Mouse (Mus musculus): Measurements from ENCODE around the gene Fam13c. TPM values are rescaled to one million over a fixed set of nuclear protein-coding genes. Genes with fewer than 3 reads are reported as not detected.
A peak's percentile ranks its signal among the peaks of the same experiment; 100 is the strongest.

Fam13c gene
- total RNA-seq, 1 experiment, result 4.0 TPM

- Histone ChIP-seq H3K36me3 (ENCODE audit: control insufficient read depth, insufficient read depth, low read length, poor library complexity, severe bottlenecking) (no peaks in the 10 kb centered on the region), H3K27ac (ENCODE audit: insufficient read depth, low read depth, low read length, poor library complexity, severe bottlenecking) (no peak overlapping the region), H3K4me3 (ENCODE audit: insufficient read depth in 1 of 2, low read depth in 1 of 2, low read length in 2 of 2, poor library complexity in 1 of 2, severe bottlenecking in 1 of 2) (no peak overlapping the region), H3K9me3 (ENCODE audit: control insufficient read depth, insufficient read depth, low read depth, low read length) (no peaks in the 10 kb centered on the region), H3K4me1 (ENCODE audit: control insufficient read depth in 2 of 2, insufficient read depth in 2 of 2, low read length in 2 of 2, poor library complexity in 1 of 2) (peaks cover 6 to 17% of the 10 kb centered on the region in 2 experiments), H3K9ac (ENCODE audit: insufficient read depth, low read depth, low read length, poor library complexity, severe bottlenecking) (no peak overlapping the region)
- TF ChIP-seq ZC3H11A (IDR thresholded peaks at IDR 0.05; ENCODE audit: borderline replicate concordance, low read depth, low read length) (no peak), ZNF384 (IDR thresholded peaks at IDR 0.05; ENCODE audit: low read depth, low read length) (0 out of 2 replicates have a peak, but pooled peaks have one; percentile 63)
- in situ Hi-C loops (cut with MboI; ENCODE audit: low sequenced_read_pairs in 2 of 2, unreplicated experiment in 2 of 2), result no loop called here
- no peak for DNase-seq (ENCODE audit: low read depth, low spot score)
Observed at GRCm38 (mm10) chr10:70447787-70448186, 7.5 kb downstream of the Fam13c start.

DNA sequence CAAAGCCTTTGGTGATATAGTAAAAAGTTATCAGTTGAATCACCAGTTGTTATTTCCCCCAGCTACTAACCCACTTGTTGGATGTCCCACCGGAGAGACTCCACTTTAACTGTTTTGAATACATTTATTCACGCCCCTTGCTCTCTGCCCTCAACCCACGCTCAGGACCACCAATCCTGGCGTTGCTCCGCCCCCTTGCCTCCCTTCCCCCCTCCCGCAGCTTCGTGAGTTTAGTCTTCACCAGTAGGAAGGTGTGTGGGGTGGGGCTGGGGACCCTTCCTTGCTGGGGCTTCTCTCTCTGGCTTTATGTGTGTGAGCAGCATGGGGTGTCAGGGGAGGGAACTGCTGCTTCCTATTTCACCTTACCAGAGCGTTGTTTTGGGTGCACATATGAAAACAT, 8.9 kb downstream of the Fam13c start:
- H3K4me1 ChIP-seq (ENCODE audit: control insufficient read depth in 2 of 2, insufficient read depth in 2 of 2, low read length in 2 of 2, poor library complexity in 1 of 2), result peaks cover 2 to 11% of the 10 kb centered on the region in 2 experiments; a peak in 3 of 4 replicates
- DNase-seq (ENCODE audit: low read depth, low spot score), result no peak
- H3K36me3 ChIP-seq (ENCODE audit: control insufficient read depth, insufficient read depth, low read length, poor library complexity, severe bottlenecking), result no peaks in the 10 kb centered on the region
- no peaks in the 10 kb centered on the region for H3K9me3 ChIP-seq (ENCODE audit: control insufficient read depth, insufficient read depth, low read depth, low read length)
- TF ChIP-seq HCFC1 (IDR thresholded peaks at IDR 0.05; ENCODE audit: borderline replicate concordance, insufficient read depth, low read length), result no peak
- no peak for TF ChIP-seq ZC3H11A (IDR thresholded peaks at IDR 0.05; ENCODE audit: borderline replicate concordance, low read depth, low read length)
- no peak for TF ChIP-seq CHD2 (IDR thresholded peaks at IDR 0.05; ENCODE audit: low read depth, low read length)
- TF ChIP-seq MAFK (IDR thresholded peaks at IDR 0.05; ENCODE audit: insufficient read depth, low read depth, low read length), result no peak
- TF ChIP-seq ZNF384 (IDR thresholded peaks at IDR 0.05; ENCODE audit: low read depth, low read length), result no peak
- no peak overlapping the region for H3K9ac ChIP-seq (ENCODE audit: insufficient read depth, low read depth, low read length, poor library complexity, severe bottlenecking)
- H3K27ac ChIP-seq (ENCODE audit: insufficient read depth, low read depth, low read length, poor library complexity, severe bottlenecking), result no peak overlapping the region
- in situ Hi-C loops (cut with MboI; ENCODE audit: low sequenced_read_pairs in 2 of 2, unreplicated experiment in 2 of 2), result no loop called here
- peak overlapping the region in 1 of 2 experiments; percentile 31; a peak in 2 of 4 replicates for H3K4me3 ChIP-seq (ENCODE audit: insufficient read depth in 1 of 2, low read depth in 1 of 2, low read length in 2 of 2, poor library complexity in 1 of 2, severe bottlenecking in 1 of 2)

DNA sequence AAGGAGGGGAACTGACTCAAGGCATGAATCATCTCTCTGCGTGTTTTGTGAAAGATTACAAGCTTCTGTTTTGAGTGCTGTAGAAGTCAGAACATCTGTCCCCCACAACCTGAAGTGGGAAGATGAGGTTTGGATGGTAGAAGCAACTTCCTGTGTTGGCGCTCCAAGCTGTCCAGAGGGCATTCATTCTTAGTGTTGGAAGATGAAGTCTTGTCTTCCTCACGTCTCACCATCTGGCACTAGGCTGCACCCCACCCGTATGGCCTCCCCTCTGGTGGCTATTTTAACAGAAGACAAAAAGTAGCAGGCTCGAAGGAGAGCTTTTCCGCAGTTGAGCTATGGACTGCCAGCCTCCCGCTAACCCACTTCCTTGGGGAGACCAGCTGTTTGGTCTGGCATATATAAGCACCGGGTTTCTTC, 15.6 kb downstream of the Fam13c start:
- Histone ChIP-seq H3K9ac (ENCODE audit: insufficient read depth, low read depth, low read length, poor library complexity, severe bottlenecking) (no peak overlapping the region), H3K36me3 (ENCODE audit: control insufficient read depth, insufficient read depth, low read length, poor library complexity, severe bottlenecking) (peaks cover 2% of the 10 kb centered on the region; the same call in 1 of the 2 replicates), H3K9me3 (ENCODE audit: control insufficient read depth, insufficient read depth, low read depth, low read length) (no peaks in the 10 kb centered on the region), H3K27ac (ENCODE audit: insufficient read depth, low read depth, low read length, poor library complexity, severe bottlenecking) (no peak overlapping the region), H3K4me3 (ENCODE audit: insufficient read depth in 1 of 2, low read depth in 1 of 2, low read length in 2 of 2, poor library complexity in 1 of 2, severe bottlenecking in 1 of 2) (no peak overlapping the region), H3K4me1 (ENCODE audit: control insufficient read depth in 2 of 2, insufficient read depth in 2 of 2, low read length in 2 of 2, poor library complexity in 1 of 2) (no peaks in the 10 kb centered on the region; a peak in 1 of 4 replicates)
- in situ Hi-C loops (cut with MboI; ENCODE audit: low sequenced_read_pairs in 2 of 2, unreplicated experiment in 2 of 2), result no loop called here
- TF ChIP-seq ZC3H11A (IDR thresholded peaks at IDR 0.05; ENCODE audit: borderline replicate concordance, low read depth, low read length), result no peak
- TF ChIP-seq CHD2 (IDR thresholded peaks at IDR 0.05; ENCODE audit: low read depth, low read length), result no peak
- no peak for TF ChIP-seq MAFK (IDR thresholded peaks at IDR 0.05; ENCODE audit: insufficient read depth, low read depth, low read length)
- no peak for TF ChIP-seq ZNF384 (IDR thresholded peaks at IDR 0.05; ENCODE audit: low read depth, low read length)
- TF ChIP-seq HCFC1 (IDR thresholded peaks at IDR 0.05; ENCODE audit: borderline replicate concordance, insufficient read depth, low read length), result no peak
- no peak for DNase-seq (ENCODE audit: low read depth, low spot score)

DNA sequence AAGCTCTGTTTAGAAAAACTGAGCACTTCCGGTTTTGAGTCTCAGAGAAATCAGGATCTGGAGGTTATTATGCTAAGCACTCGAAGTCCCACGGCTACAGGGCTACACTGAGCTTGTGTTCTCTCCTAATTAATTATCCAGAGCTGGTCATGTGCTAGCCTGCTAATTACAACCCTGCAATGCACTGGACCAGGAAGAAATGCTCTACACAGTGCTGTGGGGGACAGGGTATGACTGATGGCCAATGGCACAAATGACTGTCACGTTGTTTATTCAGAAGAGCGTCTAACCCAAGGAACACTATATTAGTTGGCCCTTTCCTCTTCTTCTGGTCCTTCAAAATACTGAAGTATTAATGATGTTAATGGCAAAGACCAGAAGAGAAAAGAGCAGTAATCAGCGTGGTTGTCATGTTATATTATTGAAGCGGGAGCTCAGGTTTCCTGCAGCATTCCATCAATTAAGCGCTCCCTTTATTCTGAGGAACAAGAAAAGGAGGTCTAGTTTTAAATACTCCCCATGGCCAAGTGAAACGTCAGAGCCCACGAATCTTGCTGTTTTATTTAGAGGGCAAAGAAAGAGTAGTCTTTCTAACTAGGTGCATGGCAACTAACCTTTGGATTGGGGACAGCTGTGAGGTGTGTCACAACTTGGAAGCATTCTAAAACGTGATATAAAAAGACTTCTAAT, 18.4 kb downstream of the Fam13c start:
- peaks cover 2% of the 10 kb centered on the region; the same call in 1 of the 2 replicates for H3K36me3 ChIP-seq (ENCODE audit: control insufficient read depth, insufficient read depth, low read length, poor library complexity, severe bottlenecking)
- in situ Hi-C loops (cut with MboI; ENCODE audit: low sequenced_read_pairs in 2 of 2, unreplicated experiment in 2 of 2), result no loop called here
- H3K4me1 ChIP-seq (ENCODE audit: control insufficient read depth in 2 of 2, insufficient read depth in 2 of 2, low read length in 2 of 2, poor library complexity in 1 of 2), result no peaks in the 10 kb centered on the region

More for the DNA sequence above, 18.4 kb downstream of the Fam13c start:
- no peaks in the 10 kb centered on the region for H3K9me3 ChIP-seq (ENCODE audit: control insufficient read depth, insufficient read depth, low read depth, low read length)
- H3K27ac ChIP-seq (ENCODE audit: insufficient read depth, low read depth, low read length, poor library complexity, severe bottlenecking), result no peak overlapping the region
- no peak for TF ChIP-seq HCFC1 (IDR thresholded peaks at IDR 0.05; ENCODE audit: borderline replicate concordance, insufficient read depth, low read length)
- TF ChIP-seq MAFK (IDR thresholded peaks at IDR 0.05; ENCODE audit: insufficient read depth, low read depth, low read length), result no peak
- no peak for TF ChIP-seq ZNF384 (IDR thresholded peaks at IDR 0.05; ENCODE audit: low read depth, low read length)
- TF ChIP-seq CHD2 (IDR thresholded peaks at IDR 0.05; ENCODE audit: low read depth, low read length), result no peak
- no peak for TF ChIP-seq ZC3H11A (IDR thresholded peaks at IDR 0.05; ENCODE audit: borderline replicate concordance, low read depth, low read length)
- no peak overlapping the region for H3K4me3 ChIP-seq (ENCODE audit: insufficient read depth in 1 of 2, low read depth in 1 of 2, low read length in 2 of 2, poor library complexity in 1 of 2, severe bottlenecking in 1 of 2)
- H3K9ac ChIP-seq (ENCODE audit: insufficient read depth, low read depth, low read length, poor library complexity, severe bottlenecking), result no peak overlapping the region
- DNase-seq (ENCODE audit: low read depth, low spot score), result no peak

Measured in ES-E14 (cell line).